Mouse (Mus musculus) right cerebral cortex, postnatal 14 days (tissue): ENCODE data around the gene Trim60.
"Not testable (repeated sequence)": the region's sequence is repeated elsewhere in the genome, so short reads cannot be mapped to it uniquely, and the experiment has no call there.

ENCODE experiments used
- DNase-seq: peaks from one replicate; pipeline ENCODE4 v3.0.0; 2022

Trim60 gene

GRCm38 (mm10) chr8:65018423-65018822 is at the start of gene Trim60, which contains the start of gene Trim61:
Gene Trim60, minus strand, starts transcription at chr8:65018584.
Gene Trim61, minus strand, starts transcription at chr8:65018523.
- no peak for DNase-seq

- DNase-seq, result no peak
These were observed 49.5 kb upstream of the Trim60 start for GRCm38 (mm10) chr8:65067694-65068472.

GRCm38 (mm10) chr8:65067031-65067430 is 48.6 kb upstream of the Trim60 start:
- no peak for DNase-seq

- DNase-seq, result no peak
These were observed 47.2 kb upstream of the Trim60 start for GRCm38 (mm10) chr8:65065622-65066021.

GRCm38 (mm10) chr8:65064071-65064470 is 45.7 kb upstream of the Trim60 start:
- DNase-seq, result no peak

- DNase-seq, result no peak
These were observed 43.8 kb upstream of the Trim60 start for GRCm38 (mm10) chr8:65062195-65062594.

- no peak for DNase-seq
These were observed 38.3 kb upstream of the Trim60 start for GRCm38 (mm10) chr8:65056722-65057121.

GRCm38 (mm10) chr8:65053968-65054367 is 35.6 kb upstream of the Trim60 start:
- DNase-seq, result no peak

GRCm38 (mm10) chr8:65053554-65053953 is 35.2 kb upstream of the Trim60 start:
- DNase-seq, result no peak

- DNase-seq, result no peak
These were observed 29.4 kb upstream of the Trim60 start for GRCm38 (mm10) chr8:65047801-65048200.

GRCm38 (mm10) chr8:65047193-65047592 is 28.8 kb upstream of the Trim60 start:
- no peak for DNase-seq

GRCm38 (mm10) chr8:65046565-65046964 is 28.2 kb upstream of the Trim60 start:
- DNase-seq, result no peak

GRCm38 (mm10) chr8:65037117-65037533 is 18.7 kb upstream of the Trim60 start, which contains the start of gene Apela:
Gene Apela, minus strand, starts transcription at chr8:65037336.
- no peak for DNase-seq

- no peak for DNase-seq
These were observed 15.8 kb upstream of the Trim60 start for GRCm38 (mm10) chr8:65034136-65034535.

- DNase-seq, result no peak
These were observed 14.7 kb upstream of the Trim60 start for GRCm38 (mm10) chr8:65033056-65033455.

- DNase-seq, result no peak
These were observed 13.7 kb upstream of the Trim60 start for GRCm38 (mm10) chr8:65032107-65032506.

- DNase-seq, result no peak
These were observed 12.5 kb upstream of the Trim60 start for GRCm38 (mm10) chr8:65030735-65031485.

- DNase-seq, result no peak
These were observed 11.4 kb upstream of the Trim60 start for GRCm38 (mm10) chr8:65029776-65030175.

GRCm38 (mm10) chr8:65028959-65029686 is 10.7 kb upstream of the Trim60 start:
- no peak for DNase-seq

GRCm38 (mm10) chr8:65022485-65022884 is 4.1 kb upstream of the Trim60 start:
- DNase-seq, result peak; percentile 71

- not testable (repeated sequence) for DNase-seq
These were observed 10.8 kb downstream of the Trim60 start for GRCm38 (mm10) chr8:65007616-65008015.

GRCm38 (mm10) chr8:64998806-64999365 is 19.5 kb downstream of the Trim60 start:
- no peak for DNase-seq

GRCm38 (mm10) chr8:64987731-64988130 is 30.7 kb downstream of the Trim60 start, which contains the start of gene Trim75:
Gene Trim75, minus strand, starts transcription at chr8:64987831.
- no peak for DNase-seq
